Mouse (Mus musculus): ENCODE measurements at regions not wholly inside any gene's neighbourhood (a gene's known extent, or its start where the extent isn't known, plus 50 kb on each side); places are given as distances from the start of the nearest gene placed in this dataset.
A peak's percentile ranks its signal among the peaks of the same experiment; 100 is the strongest.

GRCm38 (mm10) chr12:30647511-30647910 is 63.3 kb downstream of the Tmem18 start:
- DNase-seq (ENCODE audit: inconsistent age in 2 of 2, low spot score in 1 of 2) = no peak

GRCm38 (mm10) chr12:30651506-30651905 is 67.3 kb downstream of the Tmem18 start:
- no peak for DNase-seq (ENCODE audit: inconsistent age in 2 of 2, low spot score in 1 of 2)

- DNase-seq (ENCODE audit: inconsistent age in 2 of 2, low spot score in 1 of 2) = no peak
Observed at GRCm38 (mm10) chr12:30654347-30655075, 70.3 kb downstream of the Tmem18 start.

- DNase-seq (ENCODE audit: inconsistent age in 2 of 2, low spot score in 1 of 2) = no peak
Observed at GRCm38 (mm10) chr12:30655076-30655421, 70.8 kb downstream of the Tmem18 start.

- no peak for DNase-seq (ENCODE audit: inconsistent age in 2 of 2, low spot score in 1 of 2)
Observed at GRCm38 (mm10) chr12:30678826-30679225, 94.6 kb downstream of the Tmem18 start.

GRCm38 (mm10) chr12:30690038-30690437 is 105.8 kb downstream of the Tmem18 start:
- DNase-seq (ENCODE audit: inconsistent age in 2 of 2, low spot score in 1 of 2) = no peak

- DNase-seq (ENCODE audit: inconsistent age in 2 of 2, low spot score in 1 of 2) = no peak
Observed at GRCm38 (mm10) chr12:30693540-30693939, 109.3 kb downstream of the Tmem18 start.

GRCm38 (mm10) chr12:30698256-30698655 is 114.0 kb downstream of the Tmem18 start:
- DNase-seq (ENCODE audit: inconsistent age in 2 of 2, low spot score in 1 of 2) = no peak

GRCm38 (mm10) chr12:30703691-30704090 is 119.5 kb downstream of the Tmem18 start:
- DNase-seq (ENCODE audit: inconsistent age in 2 of 2, low spot score in 1 of 2) = no peak

GRCm38 (mm10) chr12:30707271-30707670 is 123.0 kb downstream of the Tmem18 start:
- DNase-seq (ENCODE audit: inconsistent age in 2 of 2, low spot score in 1 of 2) = no peak

GRCm38 (mm10) chr12:30708635-30709181 is 124.5 kb downstream of the Tmem18 start:
- DNase-seq (ENCODE audit: inconsistent age in 2 of 2, low spot score in 1 of 2) = no peak

- DNase-seq (ENCODE audit: inconsistent age in 2 of 2, low spot score in 1 of 2) = no peak
Observed at GRCm38 (mm10) chr12:30710554-30710953, 126.3 kb downstream of the Tmem18 start.

- DNase-seq (ENCODE audit: inconsistent age in 2 of 2, low spot score in 1 of 2) = peak in 1 of 2 experiments; percentile 25
Observed at GRCm38 (mm10) chr12:30726747-30727146, 142.5 kb downstream of the Tmem18 start.

GRCm38 (mm10) chr12:30729437-30729836 is 145.2 kb downstream of the Tmem18 start:
- DNase-seq (ENCODE audit: inconsistent age in 2 of 2, low spot score in 1 of 2) = no peak

- DNase-seq (ENCODE audit: inconsistent age in 2 of 2, low spot score in 1 of 2) = peak; percentile 75 to 84
Observed at GRCm38 (mm10) chr12:30767621-30768020, 116.5 kb upstream of the Alkal2 start.

- no peak for DNase-seq (ENCODE audit: inconsistent age in 2 of 2, low spot score in 1 of 2)
Observed at GRCm38 (mm10) chr12:30793371-30793770, 90.8 kb upstream of the Alkal2 start.

- peak; percentile 10 to 76 for DNase-seq (ENCODE audit: inconsistent age in 2 of 2, low spot score in 1 of 2)
Observed at GRCm38 (mm10) chr12:30816096-30816495, 68.0 kb upstream of the Alkal2 start.

GRCm38 (mm10) chr12:30831383-30831782 is 52.7 kb upstream of the Alkal2 start:
- no peak for DNase-seq (ENCODE audit: inconsistent age in 2 of 2, low spot score in 1 of 2)
